Mouse (Mus musculus): ENCODE data around the gene 2200002D01Rik. TPM values are rescaled to one million over a fixed set of nuclear protein-coding genes. Genes with fewer than 3 reads are reported as not detected.
"Not testable (repeated sequence)": the region's sequence is repeated elsewhere in the genome, so short reads cannot be mapped to it uniquely, and the experiment has no call there.

Gene 2200002D01Rik
- polyA plus RNA-seq, 2 experiments from 2014 or later = 2.7 to 3.6 TPM

DNA sequence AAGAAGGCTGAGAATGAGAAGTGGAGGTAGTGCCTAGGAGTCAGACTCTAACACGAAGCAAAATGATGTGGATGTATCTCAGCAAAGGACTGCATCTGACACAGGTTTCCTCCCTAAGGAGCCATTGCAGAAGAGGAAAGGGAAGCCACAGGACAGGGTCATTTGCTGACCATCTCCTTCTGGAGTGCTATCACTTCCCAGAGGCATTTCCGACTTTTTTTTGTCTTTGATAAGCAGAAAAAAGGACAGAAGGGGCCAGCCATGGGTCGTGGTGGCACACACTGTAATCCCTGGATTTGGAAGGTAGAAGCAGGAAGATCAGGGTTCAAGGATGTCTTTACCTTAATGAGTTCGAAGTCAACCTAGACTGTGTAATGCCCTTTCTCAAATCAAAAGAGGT is 11.7 kb downstream of the 2200002D01Rik start:
- no peak for ATAC-seq

DNA sequence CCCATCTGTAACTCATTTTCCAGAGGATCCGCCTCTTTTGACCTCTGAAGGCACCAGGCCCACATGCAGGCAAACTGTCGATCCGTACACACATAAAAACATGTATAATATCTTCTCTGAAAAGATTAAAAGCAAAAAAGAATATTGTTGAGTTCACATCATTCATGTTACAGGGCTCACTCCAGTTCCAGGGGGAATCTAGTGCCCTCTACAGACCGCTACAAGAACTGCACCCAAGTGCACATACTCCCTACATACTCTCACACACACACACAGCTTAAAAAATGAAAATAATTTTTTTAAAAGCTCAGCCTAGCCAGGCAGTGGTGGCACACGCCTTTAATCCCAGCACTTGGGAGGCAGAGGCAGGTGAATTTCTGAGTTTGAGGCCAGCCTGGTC is 13.6 kb downstream of the 2200002D01Rik start:
- no peak for ATAC-seq

DNA sequence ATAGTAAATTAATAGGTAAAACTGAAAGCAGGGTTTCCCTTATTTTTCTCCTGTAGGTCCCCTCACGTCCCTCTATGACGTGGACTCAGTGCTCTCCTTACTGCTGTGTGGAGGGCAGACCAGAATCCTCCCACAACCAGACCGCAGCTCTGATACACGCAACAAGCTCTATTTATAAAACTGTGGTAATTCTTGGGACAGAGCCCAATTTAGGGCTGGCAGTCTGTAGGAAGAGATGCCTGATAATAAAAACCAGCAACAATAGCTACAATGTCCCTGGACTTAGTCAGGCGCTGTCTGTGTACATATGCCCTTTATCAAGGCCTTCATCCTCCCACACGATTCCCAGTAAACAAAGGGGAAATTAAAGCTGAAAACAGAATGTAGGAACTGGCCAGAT is 14.5 kb downstream of the 2200002D01Rik start:
- no peak for ATAC-seq

DNA sequence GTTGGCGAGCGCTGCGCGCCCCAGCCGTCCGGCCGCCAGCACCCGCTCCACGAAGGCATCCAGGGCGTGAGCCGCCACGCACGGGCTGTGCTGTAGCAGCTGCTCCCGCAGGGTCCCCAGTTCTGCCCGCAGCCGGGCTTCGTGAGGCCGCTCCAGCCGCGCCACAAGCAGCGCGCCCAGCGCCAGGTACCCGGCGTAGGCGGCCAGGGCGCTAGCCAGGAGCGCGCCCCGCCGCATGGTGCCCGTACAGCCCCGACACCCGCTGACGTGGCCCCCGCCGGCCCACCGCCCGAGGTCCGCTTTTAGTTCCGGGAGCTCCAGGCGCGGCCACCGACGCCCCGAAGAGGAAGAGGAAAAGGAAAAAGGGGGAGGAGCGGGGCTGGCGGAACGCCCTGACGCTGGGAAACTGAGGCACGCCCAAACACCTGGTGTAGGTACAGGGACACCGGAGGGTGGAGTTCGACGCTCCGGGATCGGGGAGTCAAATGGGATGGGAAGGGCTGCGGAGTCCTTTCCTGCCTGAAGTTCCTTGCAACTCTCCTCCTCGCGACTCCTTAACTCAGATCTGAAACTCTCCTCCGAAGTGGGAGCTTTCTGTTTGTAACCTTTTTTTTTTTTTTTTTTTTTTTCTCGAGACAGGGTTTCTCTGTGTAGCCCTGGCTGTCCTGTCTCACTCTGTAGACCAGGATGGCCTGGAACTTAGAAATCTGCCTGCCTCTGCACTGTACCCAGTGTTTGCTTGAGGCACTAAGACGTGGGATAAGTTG is 15.8 kb downstream of the 2200002D01Rik start, which contains the start of gene Kcnk6:
TSS of gene Kcnk6 (minus strand) at position 269 of the 767 bp plus-strand sequence.
- peak; percentile 38 for ATAC-seq

DNA sequence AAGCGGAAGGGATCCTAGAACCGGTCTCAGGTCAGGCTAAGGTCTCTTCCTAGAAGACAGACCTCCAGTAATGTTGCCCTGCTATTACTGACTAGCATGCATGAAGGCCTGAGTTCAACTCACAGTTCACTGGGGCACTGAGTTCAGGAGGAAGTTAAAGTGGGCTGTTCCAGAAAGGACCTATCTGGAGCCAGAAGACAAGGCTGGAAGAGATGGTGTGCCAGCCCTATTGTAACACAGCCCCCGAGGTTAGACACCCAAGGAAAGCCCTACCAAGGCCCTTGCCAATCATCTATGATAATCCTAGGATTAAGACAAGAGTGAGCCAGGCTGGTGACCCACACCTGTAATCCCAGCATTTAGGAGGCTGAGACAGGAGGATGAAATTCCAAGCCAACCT is 16.7 kb downstream of the 2200002D01Rik start:
- no peak for ATAC-seq

DNA sequence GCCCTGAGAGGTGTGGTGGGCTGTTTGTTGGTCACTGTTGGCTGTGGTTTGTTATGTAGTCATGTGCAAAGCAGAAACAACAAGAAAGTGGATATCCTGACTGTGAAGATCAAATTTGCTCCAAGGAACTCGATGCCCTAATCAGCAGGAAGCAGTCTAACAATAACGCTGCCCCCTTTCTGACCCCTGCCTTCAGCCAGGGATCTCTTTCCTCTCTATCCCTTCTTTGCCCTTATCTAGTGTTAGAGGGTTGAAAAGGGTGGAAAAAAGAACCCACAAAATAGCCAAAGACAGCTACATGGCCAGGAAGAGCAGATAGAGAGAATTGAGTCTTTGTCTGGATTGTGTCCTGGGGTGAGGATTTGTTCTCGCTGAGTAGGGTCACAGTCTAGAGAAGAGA is 17.7 kb downstream of the 2200002D01Rik start:
- no peak for ATAC-seq

DNA sequence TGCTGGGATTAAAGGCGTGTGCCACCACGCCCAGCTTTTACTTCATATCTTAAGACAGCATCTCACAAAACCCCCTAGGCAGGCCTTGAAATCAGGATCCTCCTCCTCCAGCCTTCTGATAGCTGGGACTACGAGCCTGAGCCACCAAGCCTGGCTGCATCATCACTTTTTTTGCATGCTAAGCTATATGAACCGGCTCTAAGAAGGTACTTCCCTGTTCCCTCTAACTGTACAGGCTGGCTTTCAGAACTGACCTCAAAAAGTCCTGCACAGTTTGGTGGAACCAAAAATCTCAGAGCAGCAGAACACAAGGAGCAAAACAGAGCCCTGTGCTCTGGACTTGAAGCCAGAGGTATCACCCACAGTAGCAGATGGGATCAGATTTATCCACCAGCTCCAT is 20.1 kb downstream of the 2200002D01Rik start:
- no peak for ATAC-seq

DNA sequence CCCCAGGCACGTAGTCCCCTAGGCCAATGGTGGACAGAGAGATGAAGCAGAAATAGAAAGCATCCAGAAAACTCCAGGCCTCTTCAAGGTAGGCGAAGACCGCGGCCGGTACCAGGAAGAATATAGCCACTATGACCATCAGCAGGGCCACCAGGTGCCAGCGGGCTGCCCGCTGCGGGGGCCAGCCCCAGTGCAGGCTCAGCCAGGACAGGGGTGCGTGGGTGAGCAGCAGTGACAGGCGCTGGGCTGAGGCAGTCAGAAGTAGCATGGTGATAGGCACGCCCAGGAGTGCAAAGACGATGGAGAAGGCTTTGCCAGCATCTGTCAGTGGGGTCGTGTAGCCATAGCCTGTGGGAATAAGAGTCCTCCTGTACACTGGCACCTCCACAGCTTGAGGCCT is 22.7 kb downstream of the 2200002D01Rik start:
- ATAC-seq = no peak

DNA sequence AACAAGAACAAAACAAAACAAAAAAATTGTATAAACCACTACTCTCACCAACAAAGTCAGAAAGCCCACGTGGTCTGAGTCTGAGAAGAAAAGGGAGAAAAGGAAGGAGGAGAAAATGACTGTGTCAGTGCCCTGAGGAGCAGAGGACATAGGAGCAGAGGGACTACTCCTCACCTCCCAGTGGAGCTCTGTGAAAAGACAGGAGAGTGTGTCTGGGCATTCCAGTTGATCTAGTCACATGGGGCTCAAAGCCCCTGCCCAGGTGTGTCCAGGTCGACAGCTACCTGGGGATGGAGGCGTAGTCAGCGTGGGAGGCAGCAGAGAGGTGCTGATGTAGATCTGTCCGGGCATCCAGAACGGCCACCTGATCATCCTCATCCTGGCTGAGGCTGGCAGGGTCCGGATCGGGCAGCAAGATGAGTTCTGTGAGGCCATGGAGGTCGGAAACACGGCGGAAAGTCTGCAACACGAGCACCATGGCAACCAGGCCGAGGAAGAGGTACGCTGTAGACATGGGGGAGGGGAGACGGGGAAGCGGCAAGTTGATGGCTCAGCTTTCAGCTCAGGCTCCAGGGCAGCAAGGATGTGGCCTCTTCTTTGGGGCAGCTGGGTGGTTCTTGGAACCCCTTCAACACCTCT is 23.4 kb downstream of the 2200002D01Rik start:
- no peak for ATAC-seq

DNA sequence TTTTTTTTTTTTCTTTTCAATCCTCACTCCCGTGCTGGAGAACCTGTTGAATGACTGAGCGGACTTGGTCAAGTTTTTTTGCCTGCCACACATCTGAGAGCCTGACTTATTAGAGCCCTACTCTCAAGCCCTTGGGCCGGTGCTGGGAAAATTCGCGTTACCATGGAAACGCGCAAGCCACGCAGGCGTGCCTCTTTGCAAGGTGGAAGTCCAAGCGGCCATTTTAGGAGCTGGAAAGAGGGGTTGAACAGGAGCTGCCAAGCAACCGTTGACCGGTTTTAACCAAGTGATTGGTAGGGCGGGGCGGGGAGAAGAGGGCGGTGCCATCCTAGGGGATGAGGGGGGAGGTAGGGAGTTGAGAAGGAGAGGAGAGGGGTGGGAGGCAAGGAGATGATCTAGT is 33.4 kb downstream of the 2200002D01Rik start:
- no peak for ATAC-seq

DNA sequence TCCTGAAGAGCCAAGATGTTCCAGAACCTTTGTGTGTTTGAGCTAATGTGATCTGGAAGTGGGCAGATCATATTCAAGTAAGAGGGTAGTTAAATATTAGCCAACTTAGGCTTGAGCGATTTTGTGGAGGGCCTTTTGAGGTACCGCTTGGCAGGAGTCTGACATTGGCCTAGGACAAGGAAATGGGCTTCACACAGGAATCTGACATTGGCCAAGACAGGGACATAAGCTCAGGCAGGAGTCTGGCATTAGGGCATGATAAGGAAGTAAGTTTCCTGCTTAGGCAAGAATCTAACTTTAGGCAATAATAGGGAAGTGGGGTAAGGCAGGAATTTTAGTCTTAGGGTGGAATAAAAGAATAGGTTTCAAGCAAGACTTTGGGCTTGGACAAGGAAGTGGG is 34.0 kb downstream of the 2200002D01Rik start:
- ATAC-seq = no peak

DNA sequence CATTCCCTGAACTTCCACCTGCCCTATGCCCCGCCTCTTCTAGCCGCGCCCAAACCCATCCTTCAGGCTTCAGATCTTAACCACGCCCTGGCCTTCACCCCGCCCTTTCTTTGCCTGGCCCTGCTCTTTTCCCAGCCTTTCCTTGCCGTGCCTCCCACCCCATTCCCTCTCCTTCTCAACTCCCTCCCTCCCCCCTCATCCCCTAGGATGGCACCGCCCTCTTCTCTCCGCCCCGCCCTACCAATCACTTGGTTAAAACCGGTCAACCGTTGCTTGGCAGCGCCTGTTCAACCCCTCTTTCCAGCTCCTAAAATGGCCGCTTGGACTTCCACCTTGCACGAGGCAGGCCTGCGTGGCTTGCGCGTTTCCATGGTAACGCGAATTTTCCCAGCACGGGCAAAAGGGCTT is 34.6 kb downstream of the 2200002D01Rik start, which contains the start of gene Catsperg1:
TSS of gene Catsperg1 (minus strand) at position 361 of the 408 bp plus-strand sequence.
- ATAC-seq = no peak

DNA sequence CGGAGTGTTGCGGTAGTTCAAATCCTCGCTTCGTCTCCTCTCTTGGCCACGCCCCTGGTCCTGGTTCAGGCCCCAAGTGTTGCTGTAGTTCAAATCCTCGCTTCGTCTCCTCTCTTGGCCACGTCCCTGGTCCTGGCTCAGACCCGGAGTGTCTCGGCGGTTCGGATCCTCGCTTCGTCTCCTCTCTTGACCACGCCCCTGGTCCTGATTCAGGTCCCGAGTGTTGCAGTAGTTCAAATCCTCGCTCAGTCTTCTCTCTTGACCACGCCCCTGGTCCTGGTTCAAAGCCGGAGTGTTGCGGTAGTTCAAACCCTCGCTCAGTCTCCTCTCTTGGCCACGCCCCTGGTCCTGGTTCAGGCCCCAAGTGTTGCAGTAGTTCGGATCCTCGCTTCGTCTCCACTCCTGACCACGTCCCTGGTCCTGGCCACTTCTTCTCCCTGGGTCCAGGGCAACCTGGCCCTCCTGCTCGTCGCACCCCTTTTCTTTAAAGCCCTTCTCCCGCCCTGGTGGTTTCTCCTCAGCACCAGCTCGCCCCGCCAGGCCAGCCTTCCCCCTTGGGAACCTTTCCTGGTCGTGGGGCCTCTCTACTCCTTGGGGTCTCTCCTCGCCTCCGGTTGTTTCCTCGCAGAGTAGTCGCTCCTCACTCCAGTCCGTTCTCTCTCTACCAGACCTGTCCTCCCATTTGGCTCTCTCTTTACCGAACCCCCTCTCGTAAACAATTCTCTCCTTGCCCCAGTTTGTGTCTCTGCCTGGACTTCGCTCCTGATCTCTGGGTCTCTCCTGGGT is 35.3 kb downstream of the 2200002D01Rik start:
- ATAC-seq = not testable (repeated sequence)

DNA sequence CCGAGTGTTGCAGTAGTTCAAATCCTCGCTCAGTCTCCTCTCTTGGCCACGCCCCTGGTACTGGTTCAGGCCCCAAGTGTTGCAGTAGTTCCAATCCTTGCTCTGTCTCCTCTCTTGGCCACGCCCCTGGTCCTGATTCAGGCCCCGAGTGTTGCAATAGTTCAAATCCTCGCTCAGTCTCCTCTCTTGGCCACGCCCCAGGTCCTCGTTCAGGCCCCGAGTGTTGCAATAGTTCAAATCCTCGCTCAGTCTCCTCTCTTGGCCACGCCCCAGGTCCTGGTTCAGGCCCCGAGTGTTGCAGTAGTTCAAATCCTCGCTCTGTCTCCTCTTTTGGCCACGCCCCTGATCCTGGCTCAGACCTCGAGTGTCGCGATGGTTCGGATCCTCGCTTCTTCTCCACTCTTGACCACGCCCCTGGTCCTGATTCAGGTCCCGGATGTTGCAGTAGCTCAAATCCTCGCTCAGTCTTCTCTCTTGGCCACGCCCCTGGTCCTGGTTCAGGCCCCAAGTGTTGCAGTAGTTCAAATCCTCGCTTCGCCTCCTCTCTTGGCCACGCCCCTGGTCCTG is 36.0 kb downstream of the 2200002D01Rik start:
- ATAC-seq = no peak

DNA sequence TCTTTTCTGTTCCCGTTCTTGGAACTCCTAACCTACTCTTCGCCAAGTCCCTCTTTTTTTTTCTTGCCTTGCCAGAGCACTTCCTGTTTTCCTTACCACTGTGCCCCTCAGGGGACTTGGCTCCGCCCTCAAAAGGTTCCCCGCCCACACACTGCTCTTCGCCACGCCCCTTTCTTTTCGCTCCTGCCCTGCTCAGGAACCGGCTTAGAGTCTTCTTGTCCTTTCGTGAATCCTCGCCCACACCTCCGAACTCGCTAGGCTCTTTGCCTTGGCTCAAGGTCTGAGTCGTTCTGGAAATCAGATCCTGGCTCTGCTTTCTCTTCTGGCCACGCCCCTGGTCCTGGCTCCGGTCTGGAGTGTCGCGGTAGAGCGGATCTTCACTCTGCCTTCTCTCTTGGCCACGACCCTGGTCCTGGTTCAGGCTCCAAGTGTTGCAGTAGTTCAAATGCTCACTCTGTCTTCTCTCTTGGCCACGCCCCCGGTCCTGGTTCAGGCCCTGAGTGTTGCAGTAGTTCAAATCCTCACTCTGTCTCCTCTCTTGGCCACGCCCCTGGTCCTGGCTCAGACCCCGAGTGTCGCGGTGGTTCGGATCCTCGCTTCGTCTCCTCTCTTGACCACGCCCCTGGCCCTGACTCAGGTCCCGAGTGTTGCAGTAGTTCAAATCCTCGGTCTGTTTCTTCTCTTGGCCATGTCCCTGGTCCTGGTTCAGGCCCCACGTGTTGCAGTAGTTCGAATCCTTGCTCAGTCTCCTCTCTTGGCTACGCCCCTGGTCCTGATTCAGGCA is 36.7 kb downstream of the 2200002D01Rik start:
- peak; percentile 93 for ATAC-seq

DNA sequence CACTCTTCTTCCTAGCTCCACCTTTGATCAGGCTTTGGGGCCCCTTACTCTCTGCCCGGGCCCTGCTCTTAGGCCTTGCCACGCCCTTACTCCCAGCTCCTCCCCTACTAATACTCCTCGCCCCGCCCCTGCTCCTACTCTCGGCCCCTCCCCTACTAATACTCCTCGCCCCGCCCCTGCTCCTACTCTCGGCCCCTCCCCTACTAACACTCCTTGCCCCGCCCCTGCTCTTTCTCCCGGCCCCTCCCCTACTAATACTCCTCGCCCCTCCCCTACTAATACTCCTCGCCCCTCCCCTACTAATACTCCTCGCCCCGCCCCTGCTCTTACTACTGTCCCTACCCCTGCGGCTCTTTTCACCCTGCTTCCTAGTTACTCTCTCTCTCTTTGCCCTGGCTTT is 37.3 kb downstream of the 2200002D01Rik start:
- peak; percentile 41 for ATAC-seq

DNA sequence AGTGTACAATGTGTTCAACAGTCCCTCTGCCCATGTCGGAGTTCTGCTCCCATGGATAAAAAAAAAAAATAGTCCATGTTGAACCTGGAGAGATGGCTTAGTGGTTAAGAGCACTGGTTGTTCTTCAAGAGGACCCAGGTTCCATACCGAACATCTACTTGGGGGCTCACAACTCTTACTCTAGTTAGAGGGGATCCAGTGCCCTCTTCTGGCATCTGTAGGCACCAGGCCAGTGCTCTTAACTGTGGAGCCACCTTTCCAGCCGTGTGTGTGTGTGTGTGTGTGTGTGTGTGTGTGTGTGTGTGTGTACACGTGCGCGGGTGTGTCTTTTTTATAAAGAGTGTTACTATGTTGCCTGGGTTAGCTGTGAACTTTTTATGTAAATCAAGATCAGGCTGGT is 45.7 kb downstream of the 2200002D01Rik start:
- ATAC-seq = no peak

Other genes with a start within 250 kb of the 2200002D01Rik start
- gene Ryr1, start 123.3 kb downstream of the 2200002D01Rik start, polyA plus RNA-seq (2017; shearing (Covaris generic)) = under 1 TPM; 0.03 to 0.05 TPM
- 1 to 10 TPM in 1 of 2 experiments, under 1 TPM in 1; 0.95 to 1.1 TPM for gene Rasgrp4, start 113.6 kb downstream of the 2200002D01Rik start, polyA plus RNA-seq (2017; shearing (Covaris generic))
- 10 to 100 TPM; 11.4 to 16.3 TPM for gene Fam98c, start 92.2 kb downstream of the 2200002D01Rik start, polyA plus RNA-seq (2017; shearing (Covaris generic))
- gene Ggn, start 78.3 kb downstream of the 2200002D01Rik start, polyA plus RNA-seq (2017; shearing (Covaris generic)) = not detected
- under 1 TPM in 1 of 2 experiments, not detected in 1; 0.78 TPM for gene Spred3, start 78.1 kb downstream of the 2200002D01Rik start, polyA plus RNA-seq (2017; shearing (Covaris generic))
- gene Psmd8, start 67.8 kb downstream of the 2200002D01Rik start, polyA plus RNA-seq (2017; shearing (Covaris generic)) = 100 to 1,000 TPM; 214 to 229 TPM
- gene Catsperg1, start 34.4 kb downstream of the 2200002D01Rik start, polyA plus RNA-seq (2017; shearing (Covaris generic)) = under 1 TPM in 1 of 2 experiments, not detected in 1; 0.15 TPM
- 1 to 10 TPM; 1.6 to 1.9 TPM for gene Kcnk6, start 16.0 kb downstream of the 2200002D01Rik start, polyA plus RNA-seq (2017; shearing (Covaris generic))
- gene Yif1b, start 10.1 kb downstream of the 2200002D01Rik start, polyA plus RNA-seq (2017; shearing (Covaris generic)) = 10 to 100 TPM; 57.6 to 73.2 TPM
- 10 to 100 TPM; 66.6 to 70.2 TPM for gene Spint2, start 33.4 kb upstream of the 2200002D01Rik start, polyA plus RNA-seq (2017; shearing (Covaris generic))
- gene Ppp1r14a, start 40.8 kb upstream of the 2200002D01Rik start, polyA plus RNA-seq (2017; shearing (Covaris generic)) = not detected
- gene Dpf1, start 55.5 kb upstream of the 2200002D01Rik start, polyA plus RNA-seq (2017; shearing (Covaris generic)) = not detected